Mouse (Mus musculus) ZHBTc4 (cell line): Measurements from ENCODE around the gene Pard6b.
A peak's percentile ranks its signal among the peaks of the same experiment; 100 is the strongest.

Experiments
- DNase-seq: peaks from one replicate; pipeline ENCODE4 v3.0.0-alpha.2; 2011; ENCODE audit warnings: low read depth, low spot score

Pard6b gene

DNA sequence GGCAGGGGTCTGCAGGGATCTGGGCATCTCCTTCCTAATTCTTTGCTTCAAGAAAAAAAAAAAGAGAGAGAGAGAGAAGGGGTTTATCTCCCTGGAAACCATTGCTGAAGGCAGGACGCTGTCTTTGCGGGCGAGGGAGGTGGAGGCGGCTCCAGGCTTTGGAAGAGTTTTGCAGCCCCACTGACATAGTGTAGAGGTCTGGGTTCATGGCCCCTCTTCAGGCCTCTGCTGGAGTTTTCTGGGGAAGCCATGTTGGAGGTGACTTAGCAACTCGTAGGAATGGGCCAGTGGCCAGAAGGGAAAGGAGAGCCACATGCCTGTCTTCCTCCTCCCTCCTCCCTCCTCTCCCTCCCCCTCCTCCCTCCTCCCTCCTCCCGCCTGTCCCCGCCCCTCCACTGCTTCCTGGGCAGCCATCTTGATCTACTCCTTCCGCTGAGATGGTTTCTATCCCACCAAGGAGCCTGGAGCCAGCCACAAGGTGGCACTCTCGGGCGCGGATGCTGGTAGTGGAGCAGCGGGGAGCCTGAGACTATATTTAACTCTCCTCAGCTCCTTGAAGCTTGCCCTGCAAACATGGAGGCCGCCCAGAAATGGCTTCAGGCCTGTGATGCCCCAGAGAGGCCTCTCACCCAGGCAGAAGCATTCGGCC is 47.5 kb downstream of the Pard6b start:
- peak; percentile 98 for DNase-seq

DNA sequence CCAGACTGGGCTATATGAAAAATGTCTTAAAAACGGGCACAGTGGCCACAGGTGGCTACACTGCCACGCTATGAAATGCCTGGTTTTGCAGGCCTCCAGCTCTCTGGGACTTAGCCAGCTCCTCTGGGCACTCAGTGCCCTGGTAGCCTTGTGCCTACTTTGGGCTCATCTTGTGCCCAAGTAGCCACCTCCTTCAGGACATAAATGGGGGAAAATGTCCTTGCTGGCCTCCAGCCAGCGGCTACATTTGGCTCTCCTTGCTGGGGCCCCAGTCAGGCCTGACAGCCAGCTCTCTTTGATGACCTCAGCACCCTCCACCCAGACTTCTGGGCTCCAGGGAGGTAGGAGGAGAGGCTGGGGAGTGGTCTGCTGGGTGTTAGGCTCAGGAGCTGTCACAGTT is 49.2 kb downstream of the Pard6b start:
- no peak for DNase-seq

DNA sequence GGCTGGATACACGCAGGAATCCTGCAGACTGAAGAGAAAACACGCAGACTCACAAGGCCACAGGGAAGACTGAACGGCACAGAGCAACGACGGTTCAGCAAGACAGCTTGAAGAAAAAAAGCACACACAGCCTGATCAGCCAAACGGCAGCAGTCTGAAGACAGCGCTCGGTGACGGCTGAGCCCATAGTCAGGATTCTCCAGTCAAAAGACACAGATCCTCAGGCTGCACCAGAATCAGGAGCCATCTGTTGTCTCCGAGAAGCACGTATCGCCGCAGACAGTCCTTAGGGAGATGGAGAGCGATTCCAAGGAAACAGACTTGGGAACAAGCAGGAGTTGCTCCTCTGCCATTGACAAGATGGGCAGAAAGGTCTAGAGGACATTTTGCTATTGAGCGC is 56.4 kb downstream of the Pard6b start:
- DNase-seq = no peak

DNA sequence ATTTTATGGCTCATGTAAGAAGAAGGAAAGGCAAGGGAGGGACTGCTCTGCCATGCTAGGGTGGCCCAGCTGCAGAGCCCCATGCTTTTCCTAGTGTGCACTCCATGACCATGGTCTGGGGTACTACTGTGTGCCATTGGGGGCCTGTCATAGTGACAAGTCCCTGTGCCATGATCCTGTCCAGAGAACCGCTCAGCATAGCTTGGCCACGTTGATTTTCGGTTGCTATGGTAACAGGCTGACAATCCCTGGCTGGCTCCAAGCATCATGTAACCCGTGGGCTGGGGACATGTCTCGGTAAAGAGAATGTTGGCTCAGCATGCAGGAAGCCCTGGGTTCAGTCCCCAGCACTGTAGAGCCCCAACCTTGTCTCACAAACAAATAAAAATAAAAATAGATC is 63.0 kb downstream of the Pard6b start:
- DNase-seq = no peak

DNA sequence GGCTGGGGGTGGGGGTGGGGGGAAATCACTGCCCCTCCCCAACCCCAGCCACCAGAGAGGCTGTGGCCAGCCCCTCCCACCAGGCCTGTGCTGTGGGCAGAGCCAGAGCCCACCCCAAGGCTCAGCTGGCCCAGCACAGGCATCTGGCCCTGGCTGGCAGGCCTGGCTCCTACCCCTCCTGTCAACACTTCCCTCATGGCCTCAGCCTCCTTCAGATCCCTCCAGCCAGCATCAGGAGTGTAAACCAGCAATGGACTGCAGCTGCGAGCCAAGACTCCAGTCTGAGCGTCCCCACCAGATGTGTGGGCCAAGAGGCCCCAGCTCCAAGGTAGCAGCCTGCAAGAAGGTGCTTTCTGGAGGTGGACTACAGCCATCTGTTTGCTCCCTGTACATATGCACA is 64.6 kb downstream of the Pard6b start:
- no peak for DNase-seq

DNA sequence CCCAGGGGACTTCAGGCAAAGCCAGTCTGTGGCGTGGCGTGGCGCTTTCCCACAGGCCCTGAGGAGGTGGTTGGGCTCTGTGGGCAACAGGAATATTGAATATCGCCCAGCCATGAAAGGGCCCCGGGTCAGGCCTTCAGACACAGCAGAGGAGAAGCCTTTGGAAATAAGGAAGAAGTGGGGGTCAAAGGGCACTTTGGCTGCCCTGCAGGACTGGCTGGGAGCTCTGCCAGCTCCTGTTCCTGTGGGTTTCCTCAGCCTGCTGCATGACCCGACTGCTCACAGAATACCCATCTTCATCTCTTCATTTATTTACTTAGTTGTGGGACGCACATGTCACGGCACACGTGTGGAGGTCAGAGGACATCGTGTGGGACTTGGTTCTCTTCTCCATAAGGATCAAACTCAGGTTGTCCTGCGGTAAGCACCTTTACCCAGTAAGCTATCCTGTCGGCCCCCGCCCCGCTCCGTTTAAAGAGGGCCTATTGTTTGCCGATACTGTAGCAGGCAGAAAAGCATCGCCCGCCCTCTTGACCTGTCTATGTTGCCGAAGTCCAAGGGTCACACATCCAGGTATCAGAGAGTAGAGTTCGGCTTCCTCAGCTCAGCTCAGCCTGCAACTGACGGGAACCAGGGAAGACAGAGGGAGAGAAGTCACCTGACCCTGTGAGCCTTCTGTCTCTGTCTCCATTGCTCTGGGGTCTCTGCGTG is 67.1 kb downstream of the Pard6b start:
- DNase-seq = no peak

DNA sequence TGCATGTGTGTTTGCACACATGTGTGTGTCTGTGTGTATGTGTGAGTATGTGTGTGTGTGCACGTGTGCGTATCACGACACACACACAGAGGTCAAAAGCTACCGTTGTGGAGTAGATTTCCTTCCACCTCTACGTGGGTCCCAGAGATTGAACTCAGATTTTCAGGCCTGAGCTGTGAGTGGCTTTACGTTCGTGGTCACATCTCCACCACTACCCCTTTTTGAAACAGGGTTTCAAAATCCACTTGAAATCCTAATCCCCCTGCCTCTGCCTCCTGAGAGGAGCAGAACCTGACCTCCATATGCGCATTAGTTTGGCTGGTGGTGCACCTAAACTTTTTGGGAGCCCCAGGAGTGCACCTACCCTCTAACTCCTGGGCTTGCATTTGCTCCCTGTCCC is 68.4 kb downstream of the Pard6b start:
- DNase-seq = no peak
